Mouse (Mus musculus): ENCODE results near the gene Six3. TPM values are rescaled to one million over a fixed set of nuclear protein-coding genes. Genes with fewer than 3 reads are reported as not detected.

Gene Six3
- polyA plus RNA-seq, 1 experiment from 2014 or later, result not detected

DNA sequence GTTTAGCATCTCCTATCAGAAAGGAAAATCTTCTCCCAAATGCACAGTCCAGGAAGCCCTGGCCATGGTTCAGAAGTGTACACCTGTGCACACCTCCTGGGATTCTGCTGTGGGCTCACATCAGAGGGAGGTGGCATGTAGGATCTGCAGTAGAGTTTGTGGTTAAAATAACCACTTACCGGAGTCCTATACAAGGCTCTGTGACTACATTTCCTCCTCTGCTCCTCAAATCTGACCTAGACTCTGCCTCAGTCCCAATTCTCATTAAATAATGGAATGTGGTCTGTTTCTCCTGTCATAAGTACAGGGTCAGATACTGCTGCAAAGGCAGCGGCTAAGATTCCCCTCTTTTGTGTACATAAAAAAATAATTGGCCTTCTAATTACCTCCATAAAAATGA, 50.8 kb downstream of the Six3 start:
- ATAC-seq (replicated peaks; ENCODE audit: low FRiP score), result no peak
- no peak overlapping the region for H3K4me3 ChIP-seq (ENCODE audit: low read depth, low read length)
- no peak overlapping the region for H3K9ac ChIP-seq (ENCODE audit: low read depth, low read length)
- H3K4me1 ChIP-seq (replicated peaks; ENCODE audit: control insufficient read depth, insufficient read depth, low read length), result no peaks in the 10 kb centered on the region
- DNase-seq (ENCODE audit: low spot score), result no peak
- no peak overlapping the region for H3K27ac ChIP-seq (ENCODE audit: low read depth, low read length)
- 0 out of 2 replicates have a peak overlapping the region, but pooled peaks have one; percentile 7 for H3K4me2 ChIP-seq
- H3K9me3 ChIP-seq (ENCODE audit: control insufficient read depth, low read length), result no peaks in the 10 kb centered on the region
- H3K36me3 ChIP-seq (ENCODE audit: control insufficient read depth, insufficient read depth, low read length), result no peaks in the 10 kb centered on the region
- 33% methylated on average over 2 of the region's 2 CpGs for WGBS
- H3K27me3 ChIP-seq (replicated peaks; ENCODE audit: control insufficient read depth, insufficient read depth, low read length), result peaks cover 27% of the 10 kb centered on the region

GRCm38 (mm10) chr17:85664618-85665320, 51.4 kb downstream of the Six3 start:
- peaks cover 27% of the 10 kb centered on the region for H3K27me3 ChIP-seq (replicated peaks; ENCODE audit: control insufficient read depth, insufficient read depth, low read length)
- no peaks in the 10 kb centered on the region for H3K4me1 ChIP-seq (replicated peaks; ENCODE audit: control insufficient read depth, insufficient read depth, low read length)
- H3K4me3 ChIP-seq (ENCODE audit: low read depth, low read length), result no peak overlapping the region
- H3K27ac ChIP-seq (ENCODE audit: low read depth, low read length), result no peak overlapping the region
- no peaks in the 10 kb centered on the region for H3K9me3 ChIP-seq (ENCODE audit: control insufficient read depth, low read length)
- no peak overlapping the region for H3K9ac ChIP-seq (ENCODE audit: low read depth, low read length)
- H3K4me2 ChIP-seq, result peak overlapping the region; percentile 7; the same call in 1 of the 2 replicates
- DNase-seq (ENCODE audit: low spot score), result peak; percentile 50
- ATAC-seq (replicated peaks; ENCODE audit: low FRiP score), result no peak; the same call in 1 of the 2 replicates
- no peaks in the 10 kb centered on the region for H3K36me3 ChIP-seq (ENCODE audit: control insufficient read depth, insufficient read depth, low read length)
- 3% methylated on average over 20 of the region's 20 CpGs for WGBS

Other genes starting within 250 kb of the Six3 start
- 0.69 and 1.0 TPM in 2 replicates for gene Six2, start 74.7 kb downstream of the Six3 start, polyA plus RNA-seq (2014; fragmentation: Nextera tagmentation; extraction: Ambion mirVana)

Measured in liver, embryonic 11.5 days (tissue).